Mouse (Mus musculus) cerebellum, adult 2 months (tissue): ENCODE data around the gene Spns1.

Source experiments
- CTCF ChIP-seq: fragments of 200-500 bp; IDR thresholded peaks from 2 replicates; pipeline ENCODE4 v1.5.1; 2011; ENCODE audit warnings: low read depth, mild to moderate bottlenecking, control low read depth, low read length, moderate library complexity, borderline replicate concordance; ENCODE audit not compliant: insufficient read depth
- POLR2A ChIP-seq: fragments of 200-500 bp; IDR thresholded peaks from 2 replicates; pipeline ENCODE4 v1.6.1; 2011; ENCODE audit warnings: low read length, control low read depth, borderline replicate concordance; ENCODE audit not compliant: insufficient read depth

- TF ChIP-seq POLR2A = no peak
- no peak for TF ChIP-seq CTCF
These were observed 47.2 kb downstream of the Spns1 start for GRCm38 (mm10) chr7:126329907-126330645.
